Mouse (Mus musculus): ENCODE measurements around the gene Scn7a. TPM values are rescaled to one million over a fixed set of nuclear protein-coding genes. Genes with fewer than 3 reads are reported as not detected.

Scn7a gene
- total RNA-seq, 4 experiments from 2014 or later, result 7.6 to 10.3 (median 9.3) TPM

Other genes starting within 250 kb of the Scn7a start
- under 1 TPM in 2 of 4 experiments, not detected in 2; 0.06 to 0.08 TPM for gene Scn9a, start 150.0 kb downstream of the Scn7a start, total RNA-seq (2022)

Data from heart, adult 8-10 months (tissue).